Mouse (Mus musculus): ENCODE data around the gene Tmbim7.

GRCm38 (mm10) chr5:3715800-3716199, 64.8 kb downstream of the Tmbim7 start:
- TF ChIP-seq POLR2A (IDR thresholded peaks at IDR 0.05; ENCODE audit: borderline replicate concordance, insufficient read depth, low read length) (no peak), CTCF (IDR thresholded peaks at IDR 0.05; ENCODE audit: borderline replicate concordance, insufficient read depth, low read depth, low read length) (no peak)

All from cerebellum, adult 2 months (tissue).